Mouse (Mus musculus) myocyte (in vitro differentiated cells): Measurements from ENCODE around the gene Samd1.

Source experiments
- CEBPB ChIP-seq: IDR thresholded peaks from 2 replicates; pipeline ENCODE4 v1.6.1; 2011; ENCODE audit warnings: mild to moderate bottlenecking, moderate library complexity; ENCODE audit not compliant: poor library complexity, insufficient read depth, severe bottlenecking
- E2F4 ChIP-seq: IDR thresholded peaks from one replicate; pipeline ENCODE4 v1.6.1; 2011; ENCODE audit warnings: mild to moderate bottlenecking, control low read depth, moderate library complexity; ENCODE audit not compliant: insufficient read depth
- MAX ChIP-seq: IDR thresholded peaks from one replicate; pipeline ENCODE4 v1.6.1; 2011; ENCODE audit warnings: low read depth, mild to moderate bottlenecking, control low read depth
- MYOD1 ChIP-seq, 3 experiments: IDR thresholded peaks; one replicate each; pipeline ENCODE4 v1.6.1; 2011; ENCODE audit warnings: control low read depth in 2 of 3, low read depth in 2 of 3, mild to moderate bottlenecking in 2 of 3, moderate library complexity in 1 of 3; ENCODE audit not compliant: insufficient read length in 2 of 3, control insufficient read depth in 1 of 3
- MYOG ChIP-seq, 3 experiments: IDR thresholded peaks; one replicate each; pipeline ENCODE4 v1.6.1; 2011; ENCODE audit warnings: control low read depth in 2 of 3, low read depth in 2 of 3, mild to moderate bottlenecking in 2 of 3; ENCODE audit not compliant: insufficient read length in 2 of 3, control insufficient read depth in 1 of 3, insufficient read depth in 1 of 3
- POLR2A ChIP-seq: IDR thresholded peaks from one replicate; pipeline ENCODE4 v1.6.1; 2011; ENCODE audit warnings: low read depth, mild to moderate bottlenecking, control low read depth, moderate library complexity; ENCODE audit not compliant: insufficient read length
- POLR2AphosphoS2 ChIP-seq: IDR thresholded peaks from one replicate; pipeline ENCODE4 v1.6.1; 2011; ENCODE audit warnings: low read depth, control low read depth; ENCODE audit not compliant: insufficient read length
- SRF ChIP-seq: IDR thresholded peaks from one replicate; pipeline ENCODE4 v1.6.1; 2011; ENCODE audit warnings: low read depth; ENCODE audit not compliant: control insufficient read depth, insufficient read length
- TCF12 ChIP-seq: IDR thresholded peaks from one replicate; pipeline ENCODE4 v1.6.1; 2011; ENCODE audit warnings: mild to moderate bottlenecking, control low read depth; ENCODE audit not compliant: poor library complexity, insufficient read depth, severe bottlenecking
- TCF3 ChIP-seq: IDR thresholded peaks from one replicate; pipeline ENCODE4 v1.6.1; 2011; ENCODE audit warnings: low read depth, control low read depth; ENCODE audit not compliant: insufficient read length
- USF1 ChIP-seq: IDR thresholded peaks from one replicate; pipeline ENCODE4 v1.6.1; 2011; ENCODE audit warnings: low read depth, mild to moderate bottlenecking, control low read depth, moderate library complexity

DNA sequence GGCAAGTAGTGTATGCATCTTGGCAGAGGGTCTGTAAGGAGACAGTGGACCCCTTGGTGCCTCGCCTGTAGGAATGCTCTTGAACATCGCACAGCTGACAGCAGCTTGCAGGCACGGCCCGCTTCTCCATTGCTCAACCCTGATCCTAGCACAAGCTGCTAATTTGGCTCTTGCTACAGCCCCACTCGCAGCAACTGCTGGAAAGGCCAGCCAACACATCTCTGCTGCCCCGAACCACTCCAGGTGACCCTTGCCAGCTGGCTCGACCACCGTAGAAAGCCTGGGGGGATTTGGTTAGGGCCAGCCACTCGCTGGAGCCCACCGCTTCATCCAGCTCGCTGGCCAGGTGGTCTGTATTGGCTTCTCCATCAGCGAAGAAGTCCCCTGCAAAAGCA lies 45.5 kb downstream of the Samd1 start:
- TF ChIP-seq TCF12: no peak
- TF ChIP-seq MYOD1 (IDR thresholded peaks at IDR 0.05; ENCODE audit: control insufficient read depth in 1 of 3, insufficient read length in 2 of 3, low read depth in 2 of 3): no peak
- no peak for TF ChIP-seq POLR2A
- TF ChIP-seq USF1: no peak
- no peak for TF ChIP-seq MAX
- TF ChIP-seq E2F4: no peak
- no peak for TF ChIP-seq SRF
- TF ChIP-seq POLR2AphosphoS2: no peak
- no peak for TF ChIP-seq CEBPB
- TF ChIP-seq MYOG (IDR thresholded peaks at IDR 0.05; ENCODE audit: control insufficient read depth in 1 of 3, insufficient read depth in 1 of 3, insufficient read length in 2 of 3, low read depth in 2 of 3): no peak
- TF ChIP-seq TCF3: no peak
